Mouse (Mus musculus) stomach, embryonic 16.5 days (tissue): ENCODE data around the gene Tet3. TPM values are rescaled to one million over a fixed set of nuclear protein-coding genes. Genes with fewer than 3 reads are reported as not detected.

Experiments
- ATAC-seq: fragments of 200-750 bp; cut with Nextera tagmentation; 2 replicates; pipeline ENCODE4 v1.8.0; 2017; ENCODE audit warnings: moderate number of reproducible peaks, moderate TSS enrichment; ENCODE audit not compliant: insufficient read depth, low FRiP score
- H3K27ac ChIP-seq: fragments of 300-500 bp; sonication (generic); 2 replicates; pipeline ENCODE4 v1.5.1; 2014; ENCODE audit warnings: low read length
- H3K27me3 ChIP-seq: fragments of 300-500 bp; sonication (generic); 2 replicates; pipeline ENCODE4 v1.6.1; 2014; ENCODE audit warnings: low read length, control low read depth, mixed read lengths; ENCODE audit not compliant: control insufficient read depth, insufficient read depth
- H3K36me3 ChIP-seq: fragments of 300-500 bp; sonication (generic); 2 replicates; pipeline ENCODE4 v1.6.1; 2014; ENCODE audit warnings: low read length; ENCODE audit not compliant: control insufficient read depth, insufficient read depth
- H3K4me1 ChIP-seq: fragments of 300-500 bp; sonication (generic); 2 replicates; pipeline ENCODE4 v1.6.1; 2014; ENCODE audit warnings: low read length, control low read depth, mixed read lengths; ENCODE audit not compliant: control insufficient read depth, insufficient read depth
- H3K4me2 ChIP-seq: fragments of 300-500 bp; sonication (generic); 2 replicates; pipeline ENCODE4 v1.6.1; 2014; ENCODE audit warnings: low read depth, low read length, mixed read lengths
- H3K4me3 ChIP-seq: fragments of 300-500 bp; sonication (generic); replicated peaks from 2 replicates; pipeline ENCODE4 v1.5.1; 2014; ENCODE audit warnings: mild to moderate bottlenecking, low read length
- H3K9ac ChIP-seq: fragments of 300-500 bp; sonication (generic); 2 replicates; pipeline ENCODE4 v1.6.1; 2014; ENCODE audit warnings: low read length
- H3K9me3 ChIP-seq: fragments of 300-500 bp; sonication (generic); replicated peaks from 2 replicates; pipeline ENCODE4 v1.6.1; 2016; ENCODE audit warnings: low read length, control low read depth; ENCODE audit not compliant: control insufficient read depth
- WGBS: fragments of 180-500 bp; shearing (Covaris S2); extraction: QIAGEN DNeasy Blood & Tissue Kit; methylation state at CpG from one replicate; pipeline ENCODE4 v1.1.7; 2014; 5-methylcytosine and 5-hydroxymethylcytosine counted together
- polyA plus RNA-seq: library from polyadenylated mRNA; unstranded; fragments of >200 nt; fragmentation: Nextera tagmentation; extraction: Ambion mirVana; gene quantifications from 2 replicates; pipeline ENCODE4 v1.2.1, GENCODE M21; 2015

Tet3 gene
- polyA plus RNA-seq, 1 experiment from 2014 or later, result 34.5 TPM

GRCm38 (mm10) chr6:83499078-83499477 is 40.2 kb upstream of the Tet3 start:
- Histone ChIP-seq H3K36me3 (no peaks in the 10 kb centered on the region), H3K27ac (no peak overlapping the region), H3K9ac (no peak overlapping the region), H3K4me3 (no peak overlapping the region), H3K4me2 (no peak overlapping the region), H3K27me3 (no peaks in the 10 kb centered on the region), H3K4me1 (0 out of 2 replicates have a peak, but pooled peaks cover 3% of the 10 kb centered on the region), H3K9me3 (no peaks in the 10 kb centered on the region)
- no peak for ATAC-seq
- WGBS, result 92% methylated on average over 10 of the region's 10 CpGs

GRCm38 (mm10) chr6:83496753-83497710 is 38.1 kb upstream of the Tet3 start:
- no peaks in the 10 kb centered on the region for H3K27me3 ChIP-seq
- no peaks in the 10 kb centered on the region for H3K9me3 ChIP-seq
- H3K4me2 ChIP-seq, result no peak overlapping the region
- H3K4me3 ChIP-seq, result no peak overlapping the region
- H3K4me1 ChIP-seq, result 0 out of 2 replicates have a peak, but pooled peaks cover 3% of the 10 kb centered on the region
- H3K27ac ChIP-seq, result no peak overlapping the region
- H3K36me3 ChIP-seq, result no peaks in the 10 kb centered on the region
- WGBS, result 79% methylated on average over 22 of the region's 22 CpGs
- H3K9ac ChIP-seq, result no peak overlapping the region
- ATAC-seq, result no peak

- H3K4me1 ChIP-seq, result 0 out of 2 replicates have a peak, but pooled peaks cover 3% of the 10 kb centered on the region
- H3K9ac ChIP-seq, result no peak overlapping the region
- H3K4me3 ChIP-seq, result no peak overlapping the region
- no peaks in the 10 kb centered on the region for H3K9me3 ChIP-seq
- H3K36me3 ChIP-seq, result no peaks in the 10 kb centered on the region
- ATAC-seq, result no peak
- H3K27me3 ChIP-seq, result no peaks in the 10 kb centered on the region
- H3K27ac ChIP-seq, result no peak overlapping the region
- WGBS, result 77% methylated on average over 9 of the region's 9 CpGs
- H3K4me2 ChIP-seq, result no peak overlapping the region
Measured at GRCm38 (mm10) chr6:83496009-83496752, 37.3 kb upstream of the Tet3 start.

- Histone ChIP-seq H3K4me3 (no peak overlapping the region), H3K4me2 (no peak overlapping the region), H3K9ac (no peak overlapping the region), H3K27ac (no peak overlapping the region), H3K4me1 (no peaks in the 10 kb centered on the region), H3K9me3 (no peaks in the 10 kb centered on the region), H3K27me3 (no peaks in the 10 kb centered on the region), H3K36me3 (peaks cover 1% of the 10 kb centered on the region; the same call in 1 of the 2 replicates)
- WGBS, result 65% methylated on average over 4 of the region's 4 CpGs
- no peak for ATAC-seq
Measured at GRCm38 (mm10) chr6:83490622-83491021, 31.7 kb upstream of the Tet3 start.

GRCm38 (mm10) chr6:83488200-83488599 is 29.3 kb upstream of the Tet3 start:
- H3K36me3 ChIP-seq, result peaks cover 10% of the 10 kb centered on the region; the same call in 1 of the 2 replicates
- no peaks in the 10 kb centered on the region for H3K27me3 ChIP-seq
- H3K4me3 ChIP-seq, result no peak overlapping the region
- no peak overlapping the region for H3K4me2 ChIP-seq
- 90% methylated on average over 5 of the region's 5 CpGs for WGBS
- 0 out of 2 replicates have a peak, but pooled peaks cover under 1% of the 10 kb centered on the region for H3K4me1 ChIP-seq
- no peaks in the 10 kb centered on the region for H3K9me3 ChIP-seq
- ATAC-seq, result no peak
- no peak overlapping the region for H3K27ac ChIP-seq
- H3K9ac ChIP-seq, result no peak overlapping the region

- no peaks in the 10 kb centered on the region for H3K27me3 ChIP-seq
- H3K27ac ChIP-seq, result no peak overlapping the region
Measured at GRCm38 (mm10) chr6:83487298-83487697, 28.4 kb upstream of the Tet3 start.

GRCm38 (mm10) chr6:83485854-83486253 is 27.0 kb upstream of the Tet3 start:
- Histone ChIP-seq H3K27ac (no peak overlapping the region), H3K9ac (no peak overlapping the region), H3K4me1 (0 out of 2 replicates have a peak, but pooled peaks cover 7% of the 10 kb centered on the region), H3K36me3 (peaks cover 10% of the 10 kb centered on the region), H3K4me2 (no peak overlapping the region), H3K4me3 (no peak overlapping the region), H3K9me3 (no peaks in the 10 kb centered on the region), H3K27me3 (no peaks in the 10 kb centered on the region)
- 59% methylated on average over 4 of the region's 4 CpGs for WGBS
- no peak for ATAC-seq

More at GRCm38 (mm10) chr6:83487298-83487697, 28.4 kb upstream of the Tet3 start:
- H3K9ac ChIP-seq, result no peak overlapping the region
- H3K36me3 ChIP-seq, result peaks cover 10% of the 10 kb centered on the region; the same call in 1 of the 2 replicates
- no peak overlapping the region for H3K4me3 ChIP-seq
- no peak overlapping the region for H3K4me2 ChIP-seq
- no peaks in the 10 kb centered on the region for H3K9me3 ChIP-seq
- 0 out of 2 replicates have a peak, but pooled peaks cover 7% of the 10 kb centered on the region for H3K4me1 ChIP-seq
- no peak for ATAC-seq
- 91% methylated on average over 4 of the region's 4 CpGs for WGBS

- Histone ChIP-seq H3K4me3 (no peak overlapping the region), H3K4me1 (0 out of 2 replicates have a peak, but pooled peaks cover 7% of the 10 kb centered on the region), H3K27ac (no peak overlapping the region), H3K4me2 (no peak overlapping the region), H3K36me3 (peaks cover 10% of the 10 kb centered on the region), H3K27me3 (no peaks in the 10 kb centered on the region), H3K9ac (no peak overlapping the region), H3K9me3 (no peaks in the 10 kb centered on the region)
- ATAC-seq, result no peak
- 93% methylated on average over 7 of the region's 7 CpGs for WGBS
Measured at GRCm38 (mm10) chr6:83483776-83484175, 24.9 kb upstream of the Tet3 start.
